Mouse (Mus musculus) liver, adult 2 months (tissue): ENCODE measurements around the gene Zcchc10. TPM values are rescaled to one million over a fixed set of nuclear protein-coding genes. Genes with fewer than 3 reads are reported as not detected.

Source experiments
- DNase-seq: peaks from one replicate; pipeline ENCODE4 v3.0.0-alpha.2; 2011; ENCODE audit warnings: low read depth, low spot score; ENCODE audit errors: extremely low read depth
- H3K27ac ChIP-seq: fragments of 200-500 bp; replicated peaks from 2 replicates; pipeline ENCODE4 v1.5.1; 2012; ENCODE audit warnings: low read depth, mild to moderate bottlenecking, control low read depth, inconsistent platforms, low read length; ENCODE audit not compliant: insufficient read depth
- H3K27me3 ChIP-seq: fragments of 200-500 bp; 2 replicates; pipeline ENCODE4 v1.6.1; 2012; ENCODE audit warnings: mild to moderate bottlenecking, moderate library complexity, low read length, inconsistent platforms; ENCODE audit not compliant: control insufficient read depth, insufficient read depth
- H3K36me3 ChIP-seq: fragments of 200-500 bp; 2 replicates; pipeline ENCODE4 v1.6.1; 2012; ENCODE audit warnings: low read length, inconsistent platforms; ENCODE audit not compliant: control insufficient read depth, insufficient read depth
- H3K4me1 ChIP-seq: fragments of 200-500 bp; 2 replicates; pipeline ENCODE4 v1.6.1; 2011; ENCODE audit warnings: low read length; ENCODE audit not compliant: control insufficient read depth, insufficient read depth
- H3K4me3 ChIP-seq: fragments of 200-500 bp; 2 replicates; pipeline ENCODE4 v1.5.1; 2011; ENCODE audit warnings: low read depth, mild to moderate bottlenecking, control low read depth, low read length, moderate library complexity; ENCODE audit not compliant: insufficient read depth
- H3K79me2 ChIP-seq: fragments of 200-500 bp; 2 replicates; pipeline ENCODE4 v1.6.1; 2012; ENCODE audit warnings: inconsistent platforms, mild to moderate bottlenecking, low read length, moderate library complexity; ENCODE audit not compliant: control insufficient read depth, insufficient read depth
- H3K9ac ChIP-seq: fragments of 200-500 bp; 2 replicates; pipeline ENCODE4 v1.6.1; 2012; ENCODE audit warnings: low read depth, mild to moderate bottlenecking, control low read depth, inconsistent platforms, low read length
- CTCF ChIP-seq: fragments of 200-500 bp; IDR thresholded peaks from 2 replicates; pipeline ENCODE4 v1.5.1; 2011; ENCODE audit warnings: low read depth, low read length, control low read depth
- POLR2A ChIP-seq: fragments of 200-500 bp; IDR thresholded peaks from 2 replicates; pipeline ENCODE4 v1.6.1; 2011; ENCODE audit warnings: low read length, control low read depth; ENCODE audit not compliant: insufficient read depth; ENCODE audit errors: extremely low read depth
- WGBS: fragments of 180-500 bp; shearing (Covaris S2); methylation state at CpG from one replicate; pipeline ENCODE4 v1.1.7; 2018; 5-methylcytosine and 5-hydroxymethylcytosine counted together
- polyA plus RNA-seq: library from polyadenylated mRNA; depleted of rRNA; stranded (reverse); fragments of >200 nt; gene quantifications from 2 replicates; pipeline ENCODE4 v1.2.3, GENCODE M21; 2012
- total RNA-seq: library from RNA; depleted of rRNA; stranded (reverse); fragments of >200 nt; gene quantifications from 2 replicates; pipeline ENCODE4 v1.2.3, GENCODE M21; 2014

Gene Zcchc10
- total and polyA plus RNA-seq, 2 experiments, result 0.37 to 1.8 TPM

DNA sequence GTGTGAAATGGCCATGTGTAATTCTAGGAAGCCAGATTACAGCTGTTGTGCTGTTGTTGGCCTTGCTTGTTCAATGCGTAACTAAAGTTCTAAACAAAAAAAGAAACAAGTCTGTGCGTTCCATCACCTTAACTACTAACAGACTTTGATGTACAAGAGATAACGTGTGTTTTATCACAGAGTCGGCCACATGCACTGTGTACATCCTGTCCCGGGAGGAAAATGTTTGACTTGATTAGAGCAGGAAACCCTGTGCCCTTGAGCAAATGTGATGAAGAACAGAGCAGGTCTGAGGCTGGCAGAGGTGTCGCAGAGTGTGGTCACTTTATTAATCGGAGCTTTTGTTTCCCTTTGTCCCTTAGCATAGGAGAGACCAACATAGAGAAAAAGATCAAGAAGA lies 5.8 kb downstream of the Zcchc10 start:
- no peaks in the 10 kb centered on the region for H3K27me3 ChIP-seq
- 79% methylated on average over 7 of the region's 7 CpGs for WGBS
- no peak overlapping the region for H3K4me3 ChIP-seq
- no peak overlapping the region for H3K9ac ChIP-seq
- no peaks in the 10 kb centered on the region; the same call in 1 of the 2 replicates for H3K79me2 ChIP-seq
- H3K27ac ChIP-seq, result no peak overlapping the region
- peaks cover 22% of the 10 kb centered on the region; the same call in 1 of the 2 replicates for H3K36me3 ChIP-seq
- no peak for DNase-seq
- TF ChIP-seq POLR2A, result no peak
- no peak for TF ChIP-seq CTCF
- H3K4me1 ChIP-seq, result no peaks in the 10 kb centered on the region; the same call in 1 of the 2 replicates

- Histone ChIP-seq H3K4me3 (no peak overlapping the region), H3K79me2 (no peaks in the 10 kb centered on the region), H3K36me3 (peaks cover 22% of the 10 kb centered on the region; the same call in 1 of the 2 replicates), H3K27me3 (no peaks in the 10 kb centered on the region), H3K27ac (no peak overlapping the region), H3K4me1 (no peaks in the 10 kb centered on the region), H3K9ac (no peak overlapping the region)
- DNase-seq, result no peak
- WGBS, result 95% methylated on average over 6 of the region's 6 CpGs
- TF ChIP-seq CTCF (no peak), POLR2A (no peak)
Measured at GRCm38 (mm10) chr11:53331121-53331520, 6.6 kb downstream of the Zcchc10 start.

DNA sequence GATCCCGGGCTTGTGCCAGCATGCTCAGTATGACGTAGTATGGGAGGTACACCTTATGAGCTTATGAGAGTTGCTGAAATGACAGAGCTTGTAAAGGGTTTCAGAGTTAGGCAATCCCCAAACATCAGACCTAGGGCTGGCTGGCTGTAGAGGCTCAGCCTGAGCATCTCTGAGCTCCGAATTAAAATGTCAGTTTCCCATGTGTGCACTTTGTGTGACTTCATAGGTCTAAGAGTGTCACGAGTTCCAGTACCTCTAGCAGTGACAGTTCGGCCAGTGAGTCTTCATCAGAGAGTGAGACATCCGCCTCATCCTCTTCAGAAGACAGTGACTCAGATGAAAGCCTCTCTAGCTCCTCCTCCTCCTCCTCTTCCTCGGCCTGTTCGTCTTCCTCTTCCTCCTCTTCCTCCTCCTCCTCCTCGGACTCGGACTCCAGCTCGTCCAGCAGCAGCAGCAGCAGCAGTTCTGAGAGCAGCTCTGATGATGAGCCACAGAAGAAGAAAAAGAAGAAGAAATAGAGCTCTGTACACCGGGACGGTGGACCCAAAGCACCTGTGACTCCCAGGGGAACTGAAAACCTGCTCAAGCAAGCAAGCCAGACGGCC lies 7.7 kb downstream of the Zcchc10 start:
- Histone ChIP-seq H3K4me1 (no peaks in the 10 kb centered on the region), H3K79me2 (no peaks in the 10 kb centered on the region), H3K4me3 (no peak overlapping the region), H3K27me3 (no peaks in the 10 kb centered on the region), H3K27ac (no peak overlapping the region), H3K9ac (no peak overlapping the region), H3K36me3 (peaks cover 22% of the 10 kb centered on the region; the same call in 1 of the 2 replicates)
- DNase-seq, result no peak
- TF ChIP-seq CTCF (no peak), POLR2A (no peak)
- WGBS, result 90% methylated on average over 14 of the region's 14 CpGs

GRCm38 (mm10) chr11:53335505-53336181 lies 11.2 kb downstream of the Zcchc10 start:
- Histone ChIP-seq H3K79me2 (no peaks in the 10 kb centered on the region), H3K27me3 (no peaks in the 10 kb centered on the region), H3K27ac (no peak overlapping the region), H3K4me3 (no peak overlapping the region), H3K4me1 (no peaks in the 10 kb centered on the region), H3K9ac (no peak overlapping the region), H3K36me3 (peaks cover 13% of the 10 kb centered on the region; the same call in 1 of the 2 replicates)
- DNase-seq, result no peak
- WGBS, result 89% methylated on average over 3 of the region's 3 CpGs
- TF ChIP-seq POLR2A (no peak), CTCF (no peak)

GRCm38 (mm10) chr11:53336182-53336571 lies 11.7 kb downstream of the Zcchc10 start:
- H3K27ac ChIP-seq, result no peak overlapping the region
- H3K27me3 ChIP-seq, result no peaks in the 10 kb centered on the region
- no peaks in the 10 kb centered on the region for H3K4me1 ChIP-seq

GRCm38 (mm10) chr11:53336924-53337323 lies 12.4 kb downstream of the Zcchc10 start:
- 84% methylated on average over 1 of the region's 1 CpGs for WGBS
- Histone ChIP-seq H3K9ac (no peak overlapping the region), H3K4me1 (no peaks in the 10 kb centered on the region), H3K36me3 (peaks cover 6% of the 10 kb centered on the region; the same call in 1 of the 2 replicates), H3K27ac (no peak overlapping the region), H3K27me3 (no peaks in the 10 kb centered on the region), H3K79me2 (no peaks in the 10 kb centered on the region), H3K4me3 (no peak overlapping the region)
- TF ChIP-seq CTCF (no peak), POLR2A (no peak)
- no peak for DNase-seq

More at GRCm38 (mm10) chr11:53336182-53336571, 11.7 kb downstream of the Zcchc10 start:
- TF ChIP-seq POLR2A (no peak), CTCF (no peak)
- no peak overlapping the region for H3K4me3 ChIP-seq
- H3K36me3 ChIP-seq, result peaks cover 11% of the 10 kb centered on the region; the same call in 1 of the 2 replicates
- no peaks in the 10 kb centered on the region for H3K79me2 ChIP-seq
- no peak overlapping the region for H3K9ac ChIP-seq
- no peak for DNase-seq
